Mouse (Mus musculus) gastrocnemius, adult 18-20 months (tissue): ENCODE measurements around the gene Olfr1458. TPM values are rescaled to one million over a fixed set of nuclear protein-coding genes. Genes with fewer than 3 reads are reported as not detected.

Source experiments
- DNase-seq: peaks from one replicate; pipeline ENCODE4 v3.0.0; 2021; ENCODE audit warnings: low spot score
- long read RNA-seq, 2 experiments: library from polyadenylated mRNA; stranded (forward); transcript quantifications; one replicate each; pipeline ENCODE4 v2.0.0; 2021
- total RNA-seq, 2 experiments: library from RNA; stranded (reverse); gene quantifications; 2 replicates each; pipeline ENCODE4 v1.2.3; 2021

The Olfr1458 gene
- not detected for total RNA-seq
- long read RNA-seq, experiment 1: 0 reads
- long read RNA-seq, experiment 2: 0 reads

DNA sequence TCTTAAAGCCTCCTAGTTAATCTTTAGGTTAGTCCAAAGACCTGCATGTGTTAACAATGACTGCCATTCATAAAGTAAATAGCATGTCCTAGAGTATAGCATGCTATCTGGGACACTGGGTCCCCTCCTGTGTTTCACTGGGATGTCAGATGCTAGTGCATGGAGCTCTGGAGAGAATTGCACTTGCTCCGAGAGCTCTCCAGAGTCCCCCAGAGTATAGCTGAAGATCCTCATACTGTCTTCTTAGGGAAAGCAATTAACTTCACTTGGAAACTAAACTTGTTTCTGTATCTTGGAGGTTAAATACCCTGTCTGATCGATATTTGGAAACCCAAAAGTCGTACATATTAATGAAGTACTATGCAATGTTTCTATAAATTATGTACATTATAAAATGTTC is at the start of gene Olfr1458:
Olfr1458 (minus strand) TSS at position 101 of the 400 bp plus-strand sequence.
- DNase-seq: no peak

DNA sequence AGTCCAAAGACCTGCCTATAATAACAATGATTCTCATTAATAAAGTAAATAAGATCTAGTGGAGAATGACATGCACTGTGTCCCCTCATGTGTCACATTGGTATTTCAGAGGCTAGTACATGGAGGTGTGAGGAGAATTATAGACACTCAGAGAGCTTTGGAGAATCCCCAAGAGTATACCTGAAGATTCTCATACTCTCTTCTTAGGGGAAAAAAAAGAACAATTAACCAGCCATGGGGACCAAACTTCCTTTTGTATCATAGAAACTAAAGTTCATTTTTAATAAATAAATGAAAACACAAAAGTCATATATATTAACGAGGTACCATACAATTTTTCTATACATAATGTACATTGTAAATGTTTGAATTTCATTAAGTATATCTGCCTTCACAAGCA is 42.9 kb upstream of the Olfr1458 start, which contains the start of gene Olfr1459:
Olfr1459 (minus strand) TSS at position 101 of the 400 bp plus-strand sequence.
- no peak for DNase-seq

DNA sequence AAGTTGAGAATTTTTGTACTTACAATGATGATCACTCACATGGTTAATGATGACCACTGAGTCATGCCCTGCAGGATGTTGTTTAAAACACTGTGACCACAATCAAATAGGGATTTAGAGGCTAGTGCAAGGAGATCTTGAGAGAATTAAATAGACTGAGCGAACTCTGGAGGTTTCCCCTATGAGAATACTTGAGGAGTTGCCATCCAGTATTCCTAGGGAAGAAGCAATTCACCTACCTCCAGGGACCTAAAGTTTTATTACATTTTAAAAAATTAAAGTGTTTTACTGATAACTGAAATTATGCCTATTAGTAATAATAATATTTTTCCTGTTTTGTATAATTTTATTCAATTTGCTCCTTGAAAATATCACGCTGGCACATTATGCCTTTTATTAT is 8.8 kb downstream of the Olfr1458 start, which contains the start of gene Olfr1457:
Olfr1457 (minus strand) TSS at position 101 of the 400 bp plus-strand sequence.
- DNase-seq: no peak

DNA sequence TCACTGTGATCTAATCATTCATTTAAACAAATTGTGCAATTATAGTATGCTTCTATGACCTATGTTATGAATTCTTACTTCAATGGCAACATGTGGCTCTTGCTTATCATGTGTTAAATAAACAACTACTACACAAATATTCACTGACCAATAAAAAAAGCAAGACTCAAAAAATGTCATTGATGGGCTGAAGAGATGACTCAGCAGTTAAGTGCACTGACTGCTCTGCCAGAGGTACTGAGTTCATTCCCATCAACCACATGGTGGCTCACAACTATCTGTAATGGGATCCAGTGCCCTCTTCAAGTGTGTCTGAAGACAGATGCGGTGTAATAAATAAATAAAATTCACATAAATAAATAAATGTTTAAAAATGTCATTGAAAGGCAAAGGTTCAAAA is 12.7 kb downstream of the Olfr1458 start:
- DNase-seq: no peak

DNA sequence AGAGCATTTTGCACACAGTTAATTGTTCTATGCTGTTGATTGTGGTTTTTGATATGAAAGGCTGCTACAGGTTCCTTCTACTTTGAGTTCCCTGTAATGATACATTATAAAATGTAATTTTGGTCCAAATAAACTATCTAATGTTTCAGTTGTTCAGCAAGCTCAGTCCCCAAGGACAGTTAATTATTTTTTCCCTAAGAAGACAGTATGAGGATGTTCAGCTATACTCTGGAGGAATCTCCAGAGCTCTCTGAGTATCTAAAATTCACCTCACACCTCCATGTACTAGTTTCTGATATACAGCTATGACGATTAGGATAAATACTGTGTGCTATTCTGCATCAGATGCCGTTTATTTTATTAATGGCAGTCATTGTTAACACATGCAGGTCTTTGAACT is 46.3 kb downstream of the Olfr1458 start, which contains the start of gene Olfr1454:
Olfr1454 (plus strand) TSS at position 301 of the 400 bp plus-strand sequence.
- no peak for DNase-seq

Other genes with a start within 250 kb of the Olfr1458 start
- gene Olfr1444, start 249.5 kb downstream of the Olfr1458 start, total RNA-seq: not detected
- not detected for gene Olfr1445, start 222.9 kb downstream of the Olfr1458 start, total RNA-seq
- not detected for gene Olfr1446, start 213.3 kb downstream of the Olfr1458 start, total RNA-seq
- gene Olfr1447, start 203.0 kb downstream of the Olfr1458 start, total RNA-seq: not detected
- gene Olfr1448, start 182.4 kb downstream of the Olfr1458 start, total RNA-seq: not detected
- not detected for gene Olfr1449, start 175.9 kb downstream of the Olfr1458 start, total RNA-seq
- not detected for gene Olfr1450, start 156.5 kb downstream of the Olfr1458 start, total RNA-seq
- gene Olfr1451, start 111.8 kb downstream of the Olfr1458 start, total RNA-seq: not detected
- not detected for gene Olfr1453, start 78.4 kb downstream of the Olfr1458 start, total RNA-seq
- gene Olfr1454, start 46.2 kb downstream of the Olfr1458 start, total RNA-seq: not detected
- not detected for gene Olfr1457, start 8.9 kb downstream of the Olfr1458 start, total RNA-seq
- under 1 TPM in 1 of 2 experiments, not detected in 1; 0.02 TPM for gene Olfr1459, start 42.8 kb upstream of the Olfr1458 start, total RNA-seq
- gene Olfr1461, start 56.2 kb upstream of the Olfr1458 start, total RNA-seq: not detected
- gene Olfr1462, start 79.0 kb upstream of the Olfr1458 start, total RNA-seq: not detected
- gene Olfr1463, start 124.6 kb upstream of the Olfr1458 start, total RNA-seq: not detected
- not detected for gene Olfr1465, start 208.8 kb upstream of the Olfr1458 start, total RNA-seq
- gene Olfr1466, start 232.1 kb upstream of the Olfr1458 start, total RNA-seq: not detected